Mouse (Mus musculus): ENCODE data around the gene Sel1l. TPM values are rescaled to one million over a fixed set of nuclear protein-coding genes. Genes with fewer than 3 reads are reported as not detected.

Sel1l gene
- total RNA-seq (2022), result 10 to 100 TPM; 41.4 to 45.8 (median 42.8) TPM

DNA sequence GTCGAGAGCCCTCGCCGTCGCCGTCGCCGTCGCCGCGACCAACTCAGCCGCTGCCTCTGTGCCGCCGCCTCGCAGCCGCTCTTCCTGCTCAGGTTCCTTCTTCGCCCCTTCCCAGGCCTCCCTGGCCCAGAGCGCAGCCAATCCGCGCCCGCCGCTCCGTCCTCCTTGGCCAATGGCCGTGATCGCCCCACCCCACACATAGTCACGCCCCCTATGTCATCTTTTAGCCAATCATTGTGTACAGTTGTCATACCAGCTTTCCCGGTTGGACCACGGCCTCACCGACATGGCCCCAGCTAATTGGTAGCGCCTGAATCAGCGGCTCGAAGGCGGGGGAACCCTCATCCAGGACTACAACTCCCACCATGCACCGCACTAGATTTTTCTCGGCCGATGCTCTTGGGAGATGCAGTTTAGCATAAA lies at the start of gene Sel1l:
Gene Sel1l (minus strand): TSS at position 113 of the 423 bp plus-strand sequence.
- peak; percentile 99 for DNase-seq (ENCODE audit: low spot score in 2 of 2)

DNA sequence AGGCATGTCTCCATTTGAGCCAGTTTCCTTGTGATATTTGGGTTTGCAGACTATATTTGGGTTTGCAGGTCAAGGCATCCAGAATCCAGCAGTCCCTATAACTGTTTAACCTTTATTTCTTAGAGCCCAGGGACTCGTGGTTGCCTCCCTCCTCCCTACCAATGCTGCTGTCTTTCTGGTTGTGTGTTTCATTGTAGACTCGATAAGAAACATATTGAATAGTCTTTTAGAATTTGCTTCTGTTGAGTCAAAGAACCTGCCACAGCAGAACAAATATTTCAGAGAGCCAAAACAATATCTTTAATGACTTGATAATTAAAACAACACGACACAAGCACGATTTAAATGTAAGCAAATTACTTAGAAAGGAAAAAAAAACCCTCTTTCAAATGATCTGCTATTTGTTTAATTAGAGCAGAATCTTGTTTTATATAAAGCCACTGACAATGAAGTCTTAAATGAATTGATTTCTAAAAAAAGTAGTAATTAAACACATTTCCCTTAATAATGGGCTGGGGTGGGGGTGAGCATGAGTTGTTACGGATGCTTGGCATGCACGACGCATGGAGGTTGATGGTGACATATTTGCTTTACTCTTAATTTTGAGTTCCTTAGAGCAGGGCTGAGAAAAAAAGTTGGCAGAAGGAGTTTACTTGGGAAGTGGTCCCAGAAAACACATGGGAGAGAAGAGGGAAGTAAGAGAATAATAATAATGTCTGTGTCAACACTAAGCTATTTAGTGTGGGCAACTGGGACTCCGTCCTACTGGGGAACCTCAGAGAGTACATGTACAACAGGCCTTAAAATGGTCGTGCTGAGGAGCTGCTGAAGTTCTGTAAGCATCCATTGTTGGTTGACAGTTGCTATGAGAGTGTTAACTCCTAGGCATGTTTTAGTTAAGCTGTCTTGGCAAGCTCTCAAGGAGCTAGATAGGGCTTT lies 43.9 kb upstream of the Sel1l start:
- no peak for DNase-seq (ENCODE audit: low spot score in 2 of 2)

DNA sequence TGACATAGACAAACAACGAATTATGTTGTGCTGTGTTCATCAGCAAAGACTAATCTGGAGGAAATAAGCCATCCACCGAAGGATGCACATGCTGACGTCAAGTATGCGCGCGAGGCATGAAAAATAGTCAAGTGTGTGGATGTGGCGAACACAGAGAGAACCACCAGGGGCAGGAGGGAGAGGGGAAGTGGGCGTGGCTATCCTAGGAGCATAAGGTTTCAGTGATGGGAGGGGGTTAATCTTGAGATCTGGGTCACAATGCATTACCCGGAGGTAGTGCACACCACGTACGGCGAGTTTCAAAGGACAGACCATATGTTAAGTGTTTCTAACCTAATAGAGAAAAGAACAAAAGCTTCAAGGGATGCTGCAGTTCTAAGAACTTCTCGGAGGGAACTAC lies 31.5 kb upstream of the Sel1l start:
- DNase-seq (ENCODE audit: low spot score in 2 of 2), result no peak

DNA sequence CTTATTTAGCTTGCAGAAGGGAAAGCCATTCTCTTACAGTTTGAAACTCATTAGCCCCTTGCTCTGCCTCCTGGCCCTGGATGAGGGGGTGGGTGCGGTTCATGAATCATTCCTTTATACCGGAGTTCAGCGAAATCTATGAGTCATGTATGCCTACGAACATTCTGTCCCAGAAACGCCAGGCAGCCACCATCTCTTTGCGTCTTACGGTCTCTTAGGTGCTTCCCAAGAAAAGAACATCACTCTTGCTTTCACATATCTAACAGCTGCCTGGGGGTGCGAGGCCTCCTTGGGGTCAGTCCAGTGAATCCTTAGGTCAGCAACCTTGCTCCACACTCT lies 29.9 kb upstream of the Sel1l start:
- no peak for DNase-seq (ENCODE audit: low spot score in 2 of 2)

DNA sequence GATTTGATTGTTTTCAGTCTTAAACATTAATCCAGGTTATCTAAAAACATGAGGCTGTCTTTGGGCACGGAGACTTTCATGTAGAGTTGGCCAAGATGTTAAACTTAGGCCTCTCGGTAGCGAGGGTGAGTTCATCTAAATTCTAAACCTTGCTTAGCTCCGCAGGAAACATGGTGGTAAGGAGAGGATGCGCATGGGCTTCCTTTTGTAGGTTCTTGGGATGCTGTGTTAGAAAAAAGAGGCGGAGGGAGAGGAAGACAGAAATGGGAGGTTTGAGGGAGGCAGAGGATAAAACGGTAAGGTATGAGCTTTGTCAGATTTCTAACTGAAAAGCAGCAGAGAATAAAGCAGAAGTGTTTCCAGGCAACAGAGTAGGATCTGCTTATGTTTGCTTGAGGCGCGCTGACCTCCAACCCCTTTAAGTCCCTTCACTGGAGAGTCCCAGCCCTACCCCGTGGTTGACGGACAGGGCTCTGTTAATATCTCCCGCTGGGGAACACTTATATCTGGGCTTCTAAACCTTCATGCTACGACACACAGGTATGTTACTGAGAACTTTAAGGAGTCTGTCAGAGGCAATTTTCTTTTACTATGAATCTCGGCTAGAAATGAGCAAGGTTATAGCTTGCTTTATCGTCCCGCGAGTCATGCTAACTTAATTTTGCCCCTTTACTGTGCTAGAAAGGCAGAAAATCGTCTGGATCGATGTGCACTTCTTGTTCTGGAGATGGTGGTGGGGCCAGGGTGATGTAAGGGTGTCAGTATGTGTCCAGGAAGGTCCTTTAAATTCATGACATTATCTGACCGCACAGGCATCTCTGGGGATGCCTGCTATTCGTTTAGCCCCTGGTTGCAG lies 29.3 kb upstream of the Sel1l start:
- no peak for DNase-seq (ENCODE audit: low spot score in 2 of 2)

DNA sequence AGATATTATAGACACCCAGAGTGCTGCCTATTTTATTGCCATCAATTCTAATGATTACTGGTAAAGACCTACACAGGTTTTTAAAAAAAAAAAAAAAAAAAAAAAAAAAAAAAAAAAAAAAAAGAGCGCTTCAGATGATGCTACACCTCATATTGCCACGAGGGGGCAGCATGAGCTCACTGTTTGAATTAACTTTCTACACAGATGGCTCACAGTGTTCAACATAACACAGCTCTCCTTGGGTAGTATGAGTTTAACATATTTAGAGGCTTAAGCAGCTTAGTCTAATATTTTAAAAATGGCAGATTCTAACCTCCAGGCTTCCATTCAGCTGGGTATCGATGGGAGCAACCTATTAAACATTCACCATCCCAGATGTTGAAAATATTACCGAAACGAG lies 28.7 kb upstream of the Sel1l start:
- DNase-seq (ENCODE audit: low spot score in 2 of 2), result no peak

DNA sequence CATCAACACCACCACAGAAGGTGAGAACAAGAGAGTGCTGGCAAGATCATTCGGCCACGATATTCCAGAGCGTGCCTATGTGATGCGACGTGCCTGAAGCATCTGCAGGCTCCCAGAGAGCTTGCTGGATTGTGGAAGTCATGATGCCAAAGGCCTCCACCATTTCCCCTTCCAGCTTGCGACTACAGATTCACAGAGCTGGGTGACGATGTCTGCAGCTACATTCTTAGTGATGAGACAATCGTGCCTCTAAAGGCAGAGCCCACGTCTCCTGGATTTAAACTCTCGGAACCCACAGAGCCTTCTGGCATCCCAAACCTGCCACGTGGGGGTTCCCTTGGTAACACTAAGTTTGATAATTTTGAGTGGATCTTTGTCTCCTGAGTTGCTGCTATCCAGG lies 21.7 kb upstream of the Sel1l start:
- no peak for DNase-seq (ENCODE audit: low spot score in 2 of 2)

DNA sequence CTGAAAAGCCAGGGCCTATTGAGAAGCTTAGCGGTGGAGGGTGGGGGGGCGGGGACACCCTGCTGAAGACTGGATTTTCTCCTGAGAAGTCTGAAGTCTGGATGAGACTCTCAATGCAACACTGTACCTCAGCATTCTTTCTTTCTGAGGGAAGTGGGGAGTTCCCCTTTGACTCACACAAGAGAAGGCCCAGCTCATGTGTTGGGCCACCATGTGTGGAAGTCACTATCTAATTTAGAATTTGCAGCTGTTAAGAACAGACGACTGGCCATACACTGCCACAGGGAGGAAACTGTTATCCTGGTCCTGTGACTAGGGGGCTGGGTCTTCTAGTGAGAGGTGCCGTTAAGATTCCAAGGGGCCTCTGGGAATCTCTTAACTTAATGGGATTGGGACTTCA lies 20.4 kb upstream of the Sel1l start:
- DNase-seq (ENCODE audit: low spot score in 2 of 2), result no peak

DNA sequence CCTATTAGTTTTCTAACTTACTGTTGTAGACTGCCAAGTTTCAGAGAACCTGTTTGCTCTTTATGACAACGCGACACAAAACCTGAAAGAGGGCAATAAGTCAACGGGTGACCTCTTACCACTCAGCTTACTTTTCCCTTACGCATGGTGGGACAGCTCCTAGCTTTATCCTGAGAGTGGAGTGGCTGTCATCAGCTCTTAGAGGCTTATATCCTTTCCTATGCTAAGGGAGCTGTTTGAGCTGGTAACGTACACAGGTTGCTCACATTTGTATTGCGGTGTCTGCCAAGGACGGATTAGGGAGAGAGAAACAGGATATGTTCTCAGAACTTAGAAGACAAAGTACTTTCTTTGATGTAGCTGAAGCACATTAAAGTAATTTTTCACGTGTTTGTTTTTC lies 5.4 kb upstream of the Sel1l start:
- no peak for DNase-seq (ENCODE audit: low spot score in 2 of 2)

DNA sequence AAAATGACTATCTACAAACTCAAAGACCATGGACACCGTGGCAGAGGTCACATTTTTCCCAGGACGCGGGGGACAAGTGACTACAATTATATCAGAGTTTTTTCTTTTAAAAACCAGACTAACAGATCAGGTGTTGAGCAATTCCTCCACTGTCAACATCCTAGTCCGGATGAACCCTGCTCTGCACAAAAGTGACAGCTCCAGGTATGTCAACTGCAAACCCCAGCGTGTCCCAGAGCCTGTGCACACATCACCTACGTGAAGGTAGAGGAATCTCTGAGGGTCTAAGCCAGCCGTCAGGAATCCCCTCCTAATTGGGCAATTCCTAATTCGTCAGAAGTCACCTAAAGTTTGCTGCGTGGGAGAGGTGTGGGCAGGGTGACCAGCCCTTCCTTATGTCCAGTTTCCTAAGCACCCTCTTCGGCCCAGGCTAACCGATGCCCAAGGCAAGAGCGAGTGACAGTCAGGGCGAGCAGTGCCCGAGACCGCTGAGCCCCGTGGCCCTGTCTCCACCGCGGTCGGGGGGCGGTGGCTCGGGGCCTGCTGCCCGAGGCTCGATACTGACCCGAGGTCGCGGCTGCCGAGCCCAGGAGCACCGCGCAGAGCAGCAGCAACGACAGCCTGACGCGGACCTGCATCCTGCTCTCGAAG lies 438 bp downstream of the Sel1l start:
- DNase-seq (ENCODE audit: low spot score in 2 of 2), result no peak

DNA sequence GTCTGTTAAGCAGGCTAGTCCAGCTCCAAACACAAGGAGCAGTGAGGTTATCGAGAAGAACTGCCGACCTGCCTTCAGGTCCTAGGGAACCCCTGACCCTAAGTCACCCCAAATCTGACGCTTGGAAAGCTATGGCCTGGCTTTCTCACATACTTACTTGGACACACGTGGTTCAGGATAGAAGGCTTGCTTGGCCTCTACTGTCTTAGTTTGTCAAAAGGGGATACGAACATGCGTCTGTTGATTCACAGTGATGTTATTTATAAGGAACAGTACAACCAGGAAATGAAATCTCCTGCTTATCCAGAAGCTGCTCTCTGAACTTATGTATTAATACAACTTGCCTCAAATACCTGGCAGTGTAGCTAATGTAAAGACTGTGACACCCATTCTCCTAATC lies 2.9 kb downstream of the Sel1l start:
- DNase-seq (ENCODE audit: low spot score in 2 of 2), result no peak

DNA sequence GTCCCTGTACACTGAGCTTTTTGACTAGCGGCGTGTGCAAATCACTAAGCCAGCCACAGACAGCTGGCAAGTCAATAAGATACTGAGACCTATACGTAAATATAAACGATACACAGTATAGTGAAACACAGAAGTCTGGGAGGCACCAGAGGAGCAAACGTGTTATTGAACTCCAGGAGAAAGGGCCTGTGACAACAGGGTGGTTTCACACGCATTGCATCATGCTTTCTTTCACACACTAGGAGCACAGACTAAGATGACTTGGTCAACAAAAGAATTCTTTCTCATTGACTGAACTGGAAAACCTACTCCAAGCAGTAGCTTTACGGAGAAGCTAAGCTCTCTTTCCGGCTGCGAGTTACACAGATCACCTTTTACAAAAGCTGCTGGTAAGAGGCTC lies 3.6 kb downstream of the Sel1l start:
- no peak for DNase-seq (ENCODE audit: low spot score in 2 of 2)

DNA sequence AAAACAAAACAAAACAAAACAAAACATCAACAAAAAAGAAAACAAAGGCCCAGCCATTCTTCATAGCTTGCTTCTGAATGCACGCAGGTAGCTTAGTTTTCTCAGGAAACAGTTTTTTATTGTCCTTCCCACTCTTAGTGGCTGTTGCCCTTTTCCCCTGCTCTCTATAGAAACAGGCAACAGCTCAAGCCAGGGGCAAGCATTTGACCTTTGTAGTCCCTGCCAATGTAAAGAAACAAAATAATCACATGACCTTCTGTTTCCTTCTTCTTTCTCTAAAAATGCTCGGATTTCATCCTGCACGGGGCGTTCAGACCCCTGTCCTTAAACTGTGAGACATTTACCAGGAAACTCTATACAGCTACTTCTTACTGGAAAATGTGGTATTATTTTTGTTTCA lies 4.4 kb downstream of the Sel1l start:
- DNase-seq (ENCODE audit: low spot score in 2 of 2), result no peak

DNA sequence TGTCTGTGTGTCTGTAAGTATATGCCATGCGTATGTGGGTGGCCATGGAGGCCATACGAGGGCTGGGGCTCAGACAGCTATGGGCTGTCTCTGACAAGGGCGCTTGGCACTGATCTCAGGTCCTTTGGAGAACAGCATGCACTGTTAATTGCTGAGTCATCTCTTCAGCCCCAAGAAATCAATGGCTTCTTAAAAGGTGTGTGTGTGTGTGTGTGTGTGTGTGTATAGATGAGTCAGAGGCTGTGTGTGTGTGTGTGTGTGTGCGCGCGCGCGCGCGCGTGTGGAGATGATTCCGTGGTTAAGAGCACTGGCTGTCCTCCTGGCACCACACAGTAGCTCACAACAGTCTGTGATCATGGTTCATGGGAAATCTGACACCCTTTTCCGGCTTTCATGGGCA lies 5.1 kb downstream of the Sel1l start:
- no peak for DNase-seq (ENCODE audit: low spot score in 2 of 2)

DNA sequence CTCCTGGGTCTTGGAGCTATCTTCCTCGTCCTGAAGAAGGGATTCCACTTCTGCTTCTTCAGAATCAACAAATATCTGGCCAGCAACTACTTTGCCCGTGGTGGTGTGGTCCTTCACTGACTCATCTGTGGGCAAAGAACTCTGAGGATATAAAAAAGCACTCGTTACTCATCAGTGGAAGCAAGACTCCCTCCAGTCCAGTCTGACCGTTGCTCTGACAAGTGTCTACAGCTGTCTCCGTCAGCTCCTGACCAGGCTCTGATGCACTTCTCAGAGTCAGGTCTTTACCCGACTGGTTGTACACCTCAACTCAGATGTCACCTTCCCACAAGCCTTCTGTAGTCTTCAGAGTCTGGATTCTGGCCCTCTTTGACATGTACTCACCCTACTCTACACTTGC lies 7.2 kb downstream of the Sel1l start:
- no peak for DNase-seq (ENCODE audit: low spot score in 2 of 2)

DNA sequence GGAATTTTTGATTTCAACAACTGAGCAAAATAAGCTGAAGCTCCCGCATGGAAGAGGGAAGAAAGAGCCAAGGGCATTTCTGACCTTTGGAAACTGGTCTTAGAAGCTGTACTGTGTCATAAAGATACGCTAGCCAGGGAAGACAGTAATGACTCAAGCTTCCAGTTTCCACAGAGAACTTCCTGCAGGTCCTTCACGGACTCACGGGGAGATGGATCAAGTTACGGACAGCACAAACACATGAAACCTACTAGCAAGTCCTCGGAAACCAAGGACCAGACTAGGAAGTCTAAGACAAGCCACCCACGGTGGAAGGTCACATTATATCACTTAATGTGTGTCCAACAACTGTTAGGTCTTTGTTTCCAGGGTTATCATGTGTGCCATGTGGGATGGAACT lies 10.7 kb downstream of the Sel1l start:
- DNase-seq (ENCODE audit: low spot score in 2 of 2), result no peak

DNA sequence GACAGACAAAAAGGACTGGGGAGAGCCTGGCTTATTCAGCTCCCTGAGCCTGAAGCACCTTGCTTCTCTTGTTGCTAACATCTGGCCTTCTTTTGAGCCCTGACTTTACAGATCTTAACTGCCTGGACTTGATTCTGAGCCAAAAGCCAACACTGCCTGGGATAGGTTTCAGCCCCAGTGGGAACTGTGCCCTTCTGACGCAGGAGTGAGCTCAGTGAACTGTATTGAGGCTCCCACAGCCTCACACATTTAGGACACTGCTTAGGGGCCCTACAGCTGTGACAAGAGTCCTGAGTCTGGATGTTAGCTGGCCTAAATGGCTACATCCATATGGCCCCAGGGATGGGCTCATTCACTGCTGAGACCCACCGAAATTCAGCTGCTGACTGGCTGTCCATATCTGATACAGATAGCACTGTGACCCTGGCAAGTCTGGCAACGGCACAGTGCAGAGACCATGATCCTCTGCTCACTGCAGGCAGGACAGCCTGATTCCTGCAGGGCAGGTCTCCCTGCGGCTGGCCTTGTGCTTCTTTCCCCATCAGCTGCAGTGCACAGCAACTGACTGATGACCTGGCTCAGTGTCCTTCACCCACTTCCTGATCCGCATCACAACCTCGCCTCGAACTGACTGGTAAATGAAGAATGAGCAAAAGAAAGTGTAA lies 11.4 kb downstream of the Sel1l start:
- peak; percentile 6 to 17 for DNase-seq (ENCODE audit: low spot score in 2 of 2)

DNA sequence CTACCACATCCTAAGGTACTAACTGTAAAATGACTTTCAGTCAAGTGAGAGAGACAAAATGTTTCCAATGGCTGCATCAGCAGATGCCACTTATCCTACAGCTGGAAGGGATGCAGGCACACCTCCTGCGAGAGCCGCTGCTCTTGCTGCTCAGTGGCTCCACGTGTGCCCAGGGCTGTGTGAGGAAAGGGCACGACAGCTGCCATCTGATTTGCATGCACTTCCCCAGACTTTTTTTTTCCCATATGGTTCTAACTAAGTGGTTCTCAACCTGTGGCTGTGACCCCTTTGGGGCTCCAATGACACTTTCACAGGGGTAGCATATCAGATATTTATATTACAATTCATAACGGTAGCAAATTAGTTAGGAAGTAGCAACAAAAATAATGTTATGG lies 15.0 kb downstream of the Sel1l start:
- DNase-seq (ENCODE audit: low spot score in 2 of 2), result no peak

DNA sequence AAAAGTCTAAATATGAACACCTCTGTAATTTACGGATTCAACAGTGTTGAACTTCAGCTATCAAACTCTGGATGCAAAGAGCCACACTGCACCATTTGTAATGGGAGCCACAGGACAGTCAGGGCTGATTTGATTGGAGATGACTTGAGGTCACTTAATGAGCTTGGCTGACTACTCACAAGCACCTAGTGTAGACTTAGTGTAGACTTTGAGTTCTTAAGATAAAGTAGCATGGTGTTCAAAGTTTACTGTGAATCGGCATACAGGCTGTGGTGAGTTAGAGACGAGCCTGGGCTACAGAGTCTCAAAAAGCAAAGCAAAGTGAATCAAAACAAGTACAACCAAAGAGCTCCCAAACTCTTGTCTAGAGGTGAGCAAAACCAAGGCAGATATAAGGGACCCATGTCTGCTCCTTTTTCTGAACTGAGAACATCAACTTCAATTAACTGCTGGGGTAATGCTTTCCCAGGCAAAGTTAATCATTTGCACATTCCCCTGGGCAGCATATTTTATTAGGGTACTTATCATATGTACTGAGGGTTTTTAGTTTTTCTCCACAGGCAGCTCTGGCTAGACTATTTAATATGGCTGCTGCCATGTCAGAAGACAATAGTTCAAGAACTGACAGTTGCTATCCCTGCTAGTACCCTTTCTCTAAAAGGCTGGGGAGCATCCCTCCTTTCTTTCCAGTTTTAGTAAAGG lies 15.6 kb downstream of the Sel1l start:
- DNase-seq (ENCODE audit: low spot score in 2 of 2), result no peak

DNA sequence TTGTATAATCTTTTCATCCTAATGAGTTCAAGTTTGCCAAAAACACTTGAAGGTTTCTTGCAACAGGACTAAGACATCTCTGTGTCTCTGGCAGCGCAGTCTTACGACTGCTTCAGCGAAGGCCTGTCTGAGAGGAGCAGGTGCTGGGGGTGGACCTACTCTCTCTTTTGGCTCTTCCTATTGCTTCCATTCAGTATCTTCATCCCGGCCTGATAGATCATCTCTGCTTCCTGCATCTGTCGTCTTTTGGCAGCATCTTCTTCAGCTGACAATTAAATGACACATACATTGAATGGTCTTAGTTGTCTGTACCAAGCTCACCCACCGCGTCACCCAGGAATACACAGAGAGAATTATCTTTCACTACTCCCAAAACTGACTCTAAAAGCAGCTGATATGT lies 17.5 kb downstream of the Sel1l start:
- DNase-seq (ENCODE audit: low spot score in 2 of 2), result no peak

DNA sequence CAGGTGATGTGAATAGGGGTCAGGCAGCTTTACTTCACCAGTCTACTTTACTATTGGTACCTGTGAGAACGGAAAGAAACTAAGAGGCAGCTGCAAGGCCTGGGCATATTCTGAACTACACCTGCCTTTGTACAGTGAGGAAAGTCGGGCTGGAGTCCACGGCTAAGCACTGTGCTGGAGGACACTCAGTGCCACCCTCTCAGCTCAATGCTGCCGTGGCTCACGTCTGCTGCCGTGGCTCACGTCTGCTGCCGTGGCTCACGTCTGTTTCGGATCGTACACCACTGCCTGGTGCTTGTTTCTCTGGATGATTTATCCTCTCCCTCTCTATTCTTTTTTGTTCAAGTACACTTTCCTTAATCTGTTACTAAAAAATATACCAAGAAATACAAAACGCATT lies 28.5 kb downstream of the Sel1l start:
- DNase-seq (ENCODE audit: low spot score in 2 of 2), result no peak

Data from gastrocnemius, adult 8-10 months (tissue).